Mouse (Mus musculus) cortical plate, adult 2 months (tissue): ENCODE results near the gene Nbas.

Experiments
- CTCF ChIP-seq: fragments of 200-500 bp; IDR thresholded peaks from 2 replicates; pipeline ENCODE4 v1.5.1; 2011; ENCODE audit warnings: mild to moderate bottlenecking, control low read depth, low read length; ENCODE audit not compliant: insufficient read depth; ENCODE audit errors: extremely low read depth
- POLR2A ChIP-seq: fragments of 200-500 bp; IDR thresholded peaks from 2 replicates; pipeline ENCODE4 v1.6.1; 2011; ENCODE audit warnings: mild to moderate bottlenecking, low read length, control low read depth; ENCODE audit not compliant: insufficient read depth; ENCODE audit errors: extremely low read depth

DNA sequence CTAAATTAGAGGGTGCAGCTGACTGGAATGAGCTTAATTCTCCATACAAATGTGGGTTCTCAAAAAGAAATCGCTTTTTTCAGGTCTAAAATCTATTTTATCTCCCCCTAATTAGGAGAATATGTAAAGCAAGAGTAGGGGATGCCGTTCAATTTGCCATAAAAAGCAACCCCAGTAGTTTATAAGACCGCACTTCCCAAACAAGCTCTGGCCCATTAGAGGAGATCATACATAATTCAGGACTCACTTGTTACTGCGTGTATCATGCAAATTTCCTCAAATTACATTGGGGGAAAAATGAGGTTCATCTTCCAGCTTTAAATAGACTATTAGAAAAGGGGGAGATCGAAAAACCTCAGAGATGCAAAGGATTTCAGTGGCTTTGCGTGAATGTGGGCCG is 346.7 kb downstream of the Nbas start:
- no peak for TF ChIP-seq POLR2A
- TF ChIP-seq CTCF, result no peak
